Mouse (Mus musculus) MEL (cell line): ENCODE results near the gene Syt17.

Experiments
- CTCF ChIP-seq, 3 experiments: IDR thresholded peaks in 2 of 3; conservative IDR thresholded peaks in 1 of 3; 2 replicates each; pipeline ENCODE4 v1.5.1; 2011 to 2012; ENCODE audit warnings: low read length in 3 of 3, low read depth in 2 of 3, mild to moderate bottlenecking in 2 of 3, improper control_type of control experiment in 1 of 3, inconsistent platforms in 1 of 3, mixed read lengths in 1 of 3, moderate library complexity in 1 of 3; ENCODE audit not compliant: control insufficient read depth in 1 of 3, insufficient read depth in 1 of 3, poor library complexity in 1 of 3, severe bottlenecking in 1 of 3
- POLR2A ChIP-seq, 2 experiments: IDR thresholded peaks; 2 replicates each; pipeline ENCODE4 v1.6.1; 2011 to 2012; ENCODE audit warnings: low read length in 2 of 2, mild to moderate bottlenecking in 2 of 2, control low read depth in 1 of 2, improper control_type of control experiment in 1 of 2, low read depth in 1 of 2, moderate library complexity in 1 of 2; ENCODE audit not compliant: control insufficient read depth in 1 of 2, insufficient read depth in 1 of 2, poor library complexity in 1 of 2

- TF ChIP-seq CTCF (IDR thresholded peaks at IDR 0.05 in 2 of 3, conservative IDR thresholded peaks at IDR 0.05 in 1 of 3; ENCODE audit: control insufficient read depth in 1 of 3, insufficient read depth in 1 of 3, low read depth in 2 of 3, low read length in 3 of 3, poor library complexity in 1 of 3, severe bottlenecking in 1 of 3), result no peak
- no peak for TF ChIP-seq POLR2A (IDR thresholded peaks at IDR 0.05; ENCODE audit: control insufficient read depth in 1 of 2, insufficient read depth in 1 of 2, low read depth in 1 of 2, low read length in 2 of 2, poor library complexity in 1 of 2)
Observed at GRCm38 (mm10) chr7:118481047-118481810, 33.2 kb upstream of the Syt17 start.
